Mouse (Mus musculus) ES-E14 (cell line): ENCODE data around the gene Fastkd1.

Source experiments
- CHD2 ChIP-seq: IDR thresholded peaks from 2 replicates; pipeline ENCODE4 v1.6.1; 2014; ENCODE audit warnings: mild to moderate bottlenecking, low read depth, low read length, inconsistent platforms
- HCFC1 ChIP-seq: IDR thresholded peaks from 2 replicates; pipeline ENCODE4 v1.6.1; 2012; ENCODE audit warnings: low read length, inconsistent platforms, borderline replicate concordance; ENCODE audit not compliant: insufficient read depth
- MAFK ChIP-seq: IDR thresholded peaks from 2 replicates; pipeline ENCODE4 v1.6.1; 2014; ENCODE audit warnings: mild to moderate bottlenecking, low read depth, low read length, inconsistent platforms; ENCODE audit not compliant: insufficient read depth
- ZC3H11A ChIP-seq: IDR thresholded peaks from 2 replicates; pipeline ENCODE4 v1.6.1; 2012; ENCODE audit warnings: low read depth, mild to moderate bottlenecking, inconsistent platforms, low read length, borderline replicate concordance
- ZNF384 ChIP-seq: IDR thresholded peaks from 2 replicates; pipeline ENCODE4 v1.6.1; 2012; ENCODE audit warnings: low read depth, low read length, inconsistent platforms

- no peak for TF ChIP-seq MAFK
- no peak for TF ChIP-seq ZC3H11A
- TF ChIP-seq CHD2: no peak
- no peak for TF ChIP-seq ZNF384
- TF ChIP-seq HCFC1: no peak
Measured at GRCm38 (mm10) chr2:69663827-69664476, 49.4 kb downstream of the Fastkd1 start.
